Mouse (Mus musculus) kidney, adult 2 months (tissue): ENCODE measurements around the gene Tmem116.

Experiments used
- CTCF ChIP-seq: fragments of 200-500 bp; conservative IDR thresholded peaks from 2 replicates; pipeline ENCODE4 v1.5.1; 2011; ENCODE audit warnings: low read depth, mild to moderate bottlenecking, control low read depth, low read length, moderate library complexity, mixed read lengths; ENCODE audit not compliant: insufficient read depth, insufficient read length
- POLR2A ChIP-seq: fragments of 200-500 bp; IDR thresholded peaks from one replicate; pipeline ENCODE4 v1.6.1; 2011; ENCODE audit warnings: low read depth, low read length, control low read depth

GRCm38 (mm10) chr5:121549196-121549595 is 97.5 kb downstream of the Tmem116 start:
- TF ChIP-seq POLR2A (no peak), CTCF (no peak)
